Mouse (Mus musculus) kidney, adult 2 months (tissue): ENCODE measurements around the gene Cacng6.

Experiments
- CTCF ChIP-seq: fragments of 200-500 bp; conservative IDR thresholded peaks from 2 replicates; pipeline ENCODE4 v1.5.1; 2011; ENCODE audit warnings: low read depth, mild to moderate bottlenecking, control low read depth, low read length, moderate library complexity, mixed read lengths; ENCODE audit not compliant: insufficient read depth, insufficient read length
- POLR2A ChIP-seq: fragments of 200-500 bp; IDR thresholded peaks from one replicate; pipeline ENCODE4 v1.6.1; 2011; ENCODE audit warnings: low read depth, low read length, control low read depth

GRCm38 (mm10) chr7:3397355-3397754 is 26.6 kb upstream of the Cacng6 start:
- no peak for TF ChIP-seq CTCF
- TF ChIP-seq POLR2A: no peak
